Mouse (Mus musculus) forebrain, embryonic 11.5 days (tissue): ENCODE measurements at regions not wholly inside any gene's neighbourhood (a gene's known extent, or its start where the extent isn't known, plus 50 kb on each side); places are given as distances from the start of the nearest gene placed in this dataset.

Experiments
- ATAC-seq: fragments of 200-750 bp; cut with Nextera tagmentation; replicated peaks from 2 replicates; pipeline ENCODE4 v1.8.0; 2017; ENCODE audit warnings: moderate TSS enrichment; ENCODE audit not compliant: low FRiP score
- DNase-seq: peaks from one replicate; pipeline ENCODE4 v3.0.0-alpha.2; 2017; ENCODE audit warnings: low spot score
- H3K27ac ChIP-seq: fragments of 300-500 bp; sonication (generic); 2 replicates; pipeline ENCODE4 v1.5.1; 2014; ENCODE audit warnings: low read depth, low read length
- H3K27me3 ChIP-seq: fragments of 300-500 bp; sonication (generic); 2 replicates; pipeline ENCODE4 v1.6.1; 2014; ENCODE audit warnings: mild to moderate bottlenecking, low read length, mixed read lengths; ENCODE audit not compliant: control insufficient read depth, insufficient read depth
- H3K36me3 ChIP-seq: fragments of 300-500 bp; sonication (generic); 2 replicates; pipeline ENCODE4 v1.6.1; 2014; ENCODE audit warnings: mild to moderate bottlenecking, low read length, moderate library complexity, mixed read lengths; ENCODE audit not compliant: control insufficient read depth, insufficient read depth
- H3K4me1 ChIP-seq: fragments of 300-500 bp; sonication (generic); replicated peaks from 2 replicates; pipeline ENCODE4 v1.6.1; 2014; ENCODE audit warnings: low read length, mixed read lengths; ENCODE audit not compliant: control insufficient read depth, insufficient read depth
- H3K4me2 ChIP-seq: fragments of 300-500 bp; sonication (generic); 2 replicates; pipeline ENCODE4 v1.6.1; 2014; ENCODE audit warnings: low read depth, mild to moderate bottlenecking, low read length, moderate library complexity, mixed read lengths; ENCODE audit not compliant: severe bottlenecking
- H3K4me3 ChIP-seq: fragments of 300-500 bp; sonication (generic); 2 replicates; pipeline ENCODE4 v1.5.1; 2014; ENCODE audit warnings: low read depth, low read length
- H3K9ac ChIP-seq: fragments of 300-500 bp; sonication (generic); 2 replicates; pipeline ENCODE4 v1.6.1; 2014; ENCODE audit warnings: low read length
- H3K9me3 ChIP-seq: fragments of 300-500 bp; sonication (generic); 2 replicates; pipeline ENCODE4 v1.6.1; 2016; ENCODE audit warnings: low read length, mixed read lengths; ENCODE audit not compliant: control insufficient read depth
- WGBS: fragments of 180-500 bp; shearing (Covaris S2); extraction: QIAGEN DNeasy Blood & Tissue Kit; methylation state at CpG from one replicate; pipeline ENCODE4 v1.1.7; 2014; 5-methylcytosine and 5-hydroxymethylcytosine counted together

DNA sequence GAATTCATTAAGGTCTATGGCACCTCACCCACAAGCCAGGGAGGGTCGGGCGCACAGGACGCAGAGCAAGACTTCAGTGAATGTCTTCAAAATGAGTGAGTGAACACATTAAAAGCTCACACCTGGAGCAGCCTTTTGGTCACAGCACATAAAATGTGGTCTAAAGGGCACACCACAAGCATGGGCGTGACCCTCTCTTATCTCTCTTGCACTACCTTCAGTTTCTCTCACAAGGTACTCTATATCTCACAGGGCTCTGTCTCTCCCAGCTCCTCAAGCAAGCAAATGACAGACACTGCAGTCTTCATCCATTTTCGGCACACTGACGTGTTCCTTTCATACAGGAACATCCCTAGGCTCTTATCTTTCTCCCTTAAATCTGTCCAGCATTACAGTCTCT lies 444.0 kb downstream of the Slc16a7 start:
- DNase-seq (no peak), ATAC-seq (no peak)
- Histone ChIP-seq H3K27ac (no peak overlapping the region), H3K4me3 (no peak overlapping the region), H3K4me2 (no peak overlapping the region), H3K36me3 (no peaks in the 10 kb centered on the region), H3K9me3 (no peaks in the 10 kb centered on the region), H3K27me3 (no peaks in the 10 kb centered on the region), H3K4me1 (no peaks in the 10 kb centered on the region), H3K9ac (no peak overlapping the region)
- 90% methylated on average over 6 of the region's 6 CpGs for WGBS

DNA sequence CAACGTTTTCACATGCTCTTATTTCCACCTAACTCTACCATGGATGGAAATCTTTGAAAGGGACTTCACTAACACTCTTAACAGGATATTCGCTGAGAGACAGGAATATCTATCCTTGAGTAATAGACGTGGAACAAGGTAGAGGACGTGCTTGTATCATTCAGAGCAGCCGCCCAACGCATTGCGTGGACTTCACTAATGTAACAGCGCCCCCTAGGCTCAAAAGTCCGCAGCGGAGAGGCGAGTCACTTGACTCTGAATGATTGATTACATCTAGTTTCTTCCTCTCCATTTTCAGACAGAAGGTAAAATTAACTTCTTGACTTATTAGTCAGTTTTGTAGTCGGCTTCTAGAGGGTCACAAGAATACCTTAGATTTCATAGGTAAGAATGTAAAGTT lies 447.1 kb downstream of the Slc16a7 start:
- DNase-seq = peak; percentile 53
- Histone ChIP-seq H3K36me3 (no peaks in the 10 kb centered on the region), H3K9me3 (no peaks in the 10 kb centered on the region), H3K4me2 (no peak overlapping the region), H3K9ac (no peak overlapping the region), H3K27ac (no peak overlapping the region), H3K4me1 (no peaks in the 10 kb centered on the region), H3K27me3 (no peaks in the 10 kb centered on the region), H3K4me3 (no peak overlapping the region)
- WGBS = 50% methylated on average over 12 of the region's 12 CpGs
- ATAC-seq = no peak

DNA sequence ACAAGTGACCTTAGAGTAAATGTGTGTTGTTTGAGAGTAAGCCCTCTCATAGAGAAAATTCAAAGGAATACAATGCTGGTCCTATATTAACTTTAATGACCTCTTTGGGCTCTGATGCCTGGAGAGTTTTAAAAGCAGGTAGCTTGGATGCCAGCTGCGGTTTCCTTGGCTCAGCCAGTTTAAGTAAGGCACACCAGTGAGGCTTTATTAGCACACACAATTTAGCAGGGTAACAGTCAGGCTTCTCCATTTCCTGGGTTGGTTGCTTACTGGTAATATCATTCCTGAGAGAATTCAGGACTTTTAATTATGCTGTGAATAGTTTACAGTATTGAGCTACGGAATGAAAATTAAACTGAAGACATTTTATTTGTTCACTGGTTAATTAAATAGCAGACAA lies 462.0 kb downstream of the Slc16a7 start:
- no peak for DNase-seq
- H3K9me3 ChIP-seq = no peaks in the 10 kb centered on the region

DNA sequence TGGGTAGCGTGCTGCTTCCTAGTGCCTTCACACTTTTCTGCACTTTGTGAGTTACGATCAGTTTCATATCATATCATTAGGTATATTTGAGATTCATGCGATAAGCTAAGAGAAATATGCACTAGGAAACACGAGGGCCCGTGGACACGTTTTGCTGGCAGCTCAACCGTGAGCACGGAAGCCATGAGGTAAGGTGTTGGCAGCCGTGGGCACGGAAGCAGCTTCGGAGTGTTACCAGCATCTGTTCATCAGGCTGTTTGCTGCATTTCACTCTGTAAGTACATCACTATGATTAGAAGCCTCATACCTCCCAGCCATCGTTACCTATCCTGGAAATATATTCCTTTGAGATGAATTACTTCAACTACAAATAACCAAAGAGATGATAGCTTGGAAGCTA lies 489.2 kb downstream of the Slc16a7 start:
- Histone ChIP-seq H3K4me1 (no peaks in the 10 kb centered on the region), H3K27ac (no peak overlapping the region), H3K9ac (no peak overlapping the region), H3K9me3 (no peaks in the 10 kb centered on the region), H3K27me3 (no peaks in the 10 kb centered on the region), H3K4me2 (no peak overlapping the region), H3K4me3 (no peak overlapping the region), H3K36me3 (no peaks in the 10 kb centered on the region)
- ATAC-seq (no peak), DNase-seq (no peak)
- 92% methylated on average over 12 of the region's 12 CpGs for WGBS

More for the DNA sequence above, 462.0 kb downstream of the Slc16a7 start:
- ATAC-seq = 0 out of 2 replicates have a peak, but pooled peaks have one; percentile 24
- no peaks in the 10 kb centered on the region for H3K4me1 ChIP-seq
- H3K27ac ChIP-seq = no peak overlapping the region
- H3K4me2 ChIP-seq = no peak overlapping the region
- no peak overlapping the region for H3K9ac ChIP-seq
- 73% methylated on average over 2 of the region's 2 CpGs for WGBS
- no peaks in the 10 kb centered on the region for H3K36me3 ChIP-seq
- H3K4me3 ChIP-seq = no peak overlapping the region
- H3K27me3 ChIP-seq = no peaks in the 10 kb centered on the region

- H3K36me3 ChIP-seq = no peaks in the 10 kb centered on the region
- no peak for DNase-seq
- no peaks in the 10 kb centered on the region for H3K4me1 ChIP-seq
- H3K4me3 ChIP-seq = no peak overlapping the region
- H3K9me3 ChIP-seq = no peaks in the 10 kb centered on the region
- H3K27me3 ChIP-seq = no peaks in the 10 kb centered on the region
- H3K4me2 ChIP-seq = no peak overlapping the region
- no peak overlapping the region for H3K9ac ChIP-seq
- ATAC-seq = peak; percentile 51; the same call in 1 of the 2 replicates
- H3K27ac ChIP-seq = no peak overlapping the region
These were observed 510.7 kb downstream of the Slc16a7 start for GRCm38 (mm10) chr10:124878525-124878924.

GRCm38 (mm10) chr10:124877706-124878105 lies 511.6 kb downstream of the Slc16a7 start:
- DNase-seq (no peak), ATAC-seq (no peak)
- Histone ChIP-seq H3K4me2 (no peak overlapping the region), H3K27me3 (no peaks in the 10 kb centered on the region), H3K4me3 (no peak overlapping the region), H3K9ac (no peak overlapping the region), H3K9me3 (no peaks in the 10 kb centered on the region), H3K4me1 (no peaks in the 10 kb centered on the region), H3K27ac (no peak overlapping the region), H3K36me3 (no peaks in the 10 kb centered on the region)
- WGBS = 88% methylated on average over 2 of the region's 2 CpGs

DNA sequence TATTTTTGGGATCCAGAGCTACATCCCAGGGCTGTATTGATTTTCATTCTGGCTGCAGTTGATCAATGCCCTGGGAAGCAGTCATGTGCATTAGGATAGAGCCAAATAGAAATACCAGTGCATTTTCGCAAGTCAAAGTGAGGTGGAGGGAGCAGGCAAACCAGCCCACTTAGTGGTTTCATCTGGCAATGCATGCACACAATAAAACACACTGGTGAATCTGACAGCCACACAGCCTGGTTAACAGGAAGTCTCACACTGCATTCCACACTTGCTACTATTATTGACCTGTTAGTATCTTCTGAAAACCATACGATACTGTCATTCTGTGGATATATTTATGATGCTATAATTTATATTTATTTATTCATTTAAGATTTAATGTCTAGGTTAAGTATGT lies 517.1 kb downstream of the Slc16a7 start:
- DNase-seq (no peak), ATAC-seq (no peak)
- H3K4me1 ChIP-seq = no peaks in the 10 kb centered on the region
- no peak overlapping the region for H3K4me2 ChIP-seq
- H3K27ac ChIP-seq = no peak overlapping the region
- no peak overlapping the region for H3K4me3 ChIP-seq
- H3K27me3 ChIP-seq = no peaks in the 10 kb centered on the region
- whole genome bisulfite sequencing = 88% methylated on average over 2 of the region's 2 CpGs
- H3K9me3 ChIP-seq = no peaks in the 10 kb centered on the region
- H3K36me3 ChIP-seq = no peaks in the 10 kb centered on the region
- H3K9ac ChIP-seq = no peak overlapping the region

DNA sequence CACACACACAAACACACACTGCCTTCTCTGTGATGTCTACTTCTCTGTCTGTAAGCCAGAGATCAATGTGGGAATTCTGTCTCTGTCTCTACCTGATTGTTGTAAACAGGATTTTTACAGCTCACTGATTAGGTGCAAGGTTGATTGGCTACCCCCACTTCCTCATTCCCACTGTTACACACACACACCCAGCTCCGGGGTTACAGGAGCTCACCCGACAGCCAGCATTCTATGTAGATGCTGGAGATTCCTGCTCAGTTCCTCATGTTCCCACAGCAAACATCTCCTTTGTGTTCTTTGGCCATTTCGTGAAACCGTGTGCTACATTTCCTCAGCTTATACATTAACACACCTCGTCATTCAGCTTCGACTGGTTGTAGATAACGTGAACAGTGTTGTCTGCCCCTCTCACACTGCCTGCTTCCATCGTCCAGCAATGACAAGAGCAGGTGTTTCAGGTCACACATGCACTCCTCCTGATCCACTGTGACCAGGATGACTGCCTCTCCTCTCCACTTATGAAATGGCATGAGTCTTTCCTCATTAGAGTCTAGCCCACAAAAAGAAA lies 546.6 kb downstream of the Slc16a7 start:
- Histone ChIP-seq H3K4me2 (no peak overlapping the region), H3K27ac (no peak overlapping the region), H3K4me3 (no peak overlapping the region), H3K9ac (no peak overlapping the region), H3K27me3 (no peaks in the 10 kb centered on the region), H3K36me3 (no peaks in the 10 kb centered on the region), H3K9me3 (no peaks in the 10 kb centered on the region), H3K4me1 (no peaks in the 10 kb centered on the region)
- DNase-seq (no peak), ATAC-seq (no peak; the same call in 1 of the 2 replicates)
- 81% methylated on average over 8 of the region's 8 CpGs for WGBS

DNA sequence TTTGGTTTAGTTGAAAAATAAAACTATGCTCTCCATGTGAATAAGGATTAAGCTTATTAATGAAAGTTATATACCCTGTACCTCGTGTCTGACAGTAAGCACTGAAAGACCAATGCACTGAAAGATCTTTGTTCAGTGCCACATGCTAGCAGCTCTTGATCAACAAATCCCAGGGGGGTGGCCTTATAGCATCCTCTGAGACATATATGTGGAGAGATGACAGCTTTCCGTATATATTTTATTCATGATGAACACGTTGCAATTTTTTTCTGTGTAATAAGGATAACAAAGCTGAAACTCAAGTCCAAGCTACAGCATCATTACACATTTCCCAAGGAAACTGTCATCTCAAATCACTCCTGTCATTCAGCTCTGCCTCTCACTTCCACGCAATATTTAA lies 555.3 kb downstream of the Slc16a7 start:
- Histone ChIP-seq H3K36me3 (no peaks in the 10 kb centered on the region), H3K27me3 (no peaks in the 10 kb centered on the region), H3K4me3 (no peak overlapping the region), H3K9me3 (no peaks in the 10 kb centered on the region), H3K4me1 (no peaks in the 10 kb centered on the region), H3K4me2 (no peak overlapping the region), H3K9ac (no peak overlapping the region), H3K27ac (no peak overlapping the region)
- no peak for ATAC-seq
- WGBS = 78% methylated on average over 4 of the region's 4 CpGs
- no peak for DNase-seq
